Mouse (Mus musculus): Measurements from ENCODE around the gene Mrpl33. TPM values are rescaled to one million over a fixed set of nuclear protein-coding genes. Genes with fewer than 3 reads are reported as not detected.

Mrpl33 gene
- 100 to 1,000 TPM; 233 to 297 TPM for polyA plus RNA-seq (2017; shearing (Covaris generic))

GRCm38 (mm10) chr5:31596481-31597429 lies at the start of gene Mrpl33:
Gene Mrpl33 (plus strand): TSS chr5:31596935.

GRCm38 (mm10) chr5:31696971-31697643 lies 100.4 kb downstream of the Mrpl33 start, which contains the start of gene Rbks:
Gene Rbks (minus strand): TSS chr5:31697627.

GRCm38 (mm10) chr5:31697644-31698296 lies 101.0 kb downstream of the Mrpl33 start, which contains the start of gene Babam2:
Gene Babam2 (plus strand): TSS chr5:31697684.

Other genes starting within 250 kb of the Mrpl33 start
- 10 to 100 TPM; 37.3 to 46.1 TPM for gene Zfp512, start 144.5 kb upstream of the Mrpl33 start, polyA plus RNA-seq (2017; shearing (Covaris generic))
- under 1 TPM in 1 of 2 experiments, not detected in 1; 0.77 TPM for gene 4930548H24Rik, start 111.2 kb upstream of the Mrpl33 start, polyA plus RNA-seq (2017; shearing (Covaris generic))
- gene Gpn1, start 102.2 kb upstream of the Mrpl33 start, polyA plus RNA-seq (2017; shearing (Covaris generic)) = 10 to 100 TPM; 27.0 to 27.4 TPM
- 10 to 100 TPM; 42.9 to 49.5 TPM for gene Slc4a1ap, start 69.9 kb upstream of the Mrpl33 start, polyA plus RNA-seq (2017; shearing (Covaris generic))
- gene Supt7l, start 69.1 kb upstream of the Mrpl33 start, polyA plus RNA-seq (2017; shearing (Covaris generic)) = 10 to 100 TPM; 24.3 to 26.9 TPM
- gene Rbks, start 100.7 kb downstream of the Mrpl33 start, polyA plus RNA-seq (2017; shearing (Covaris generic)) = 10 to 100 TPM; 20.3 to 23.8 TPM
- gene Babam2, start 100.7 kb downstream of the Mrpl33 start, polyA plus RNA-seq (2017; shearing (Covaris generic)) = 10 to 100 TPM; 48.4 to 55.5 TPM

Measured in activated CD4-positive, CD25-positive, alpha-beta regulatory T cell (primary cell).